Mouse (Mus musculus): ENCODE data around the gene Tmem158. TPM values are rescaled to one million over a fixed set of nuclear protein-coding genes. Genes with fewer than 3 reads are reported as not detected.

Gene Tmem158
- polyA plus RNA-seq, 1 experiment from 2014 or later: 17.5 TPM

GRCm38 (mm10) chr9:123275373-123275772 is 14.8 kb upstream of the Tmem158 start:
- Histone ChIP-seq H3K4me1 (ENCODE audit: insufficient read depth, low read depth, low read length) (no peaks in the 10 kb centered on the region), H3K4me2 (replicated peaks; ENCODE audit: low read depth, low read length) (no peak overlapping the region), H3K4me3 (ENCODE audit: low read depth, low read length) (no peak overlapping the region), H3K9me3 (ENCODE audit: low read length) (0 out of 2 replicates have a peak, but pooled peaks cover under 1% of the 10 kb centered on the region), H3K27me3 (replicated peaks; ENCODE audit: insufficient read depth, low read length) (no peaks in the 10 kb centered on the region), H3K36me3 (ENCODE audit: insufficient read depth, low read length) (no peaks in the 10 kb centered on the region), H3K27ac (ENCODE audit: low read length) (no peak overlapping the region), H3K9ac (replicated peaks; ENCODE audit: low read depth) (no peak overlapping the region)
- DNase-seq (ENCODE audit: low spot score): no peak
- no peak for ATAC-seq
- TF ChIP-seq CTCF (IDR thresholded peaks at IDR 0.05) (no peak), EP300 (IDR thresholded peaks at IDR 0.05) (no peak)
- 71% methylated on average over 2 of the region's 2 CpGs for WGBS

GRCm38 (mm10) chr9:123274674-123275073 is 14.1 kb upstream of the Tmem158 start:
- ATAC-seq (no peak), DNase-seq (ENCODE audit: low spot score) (no peak)
- 0 out of 2 replicates have a peak, but pooled peaks cover 2% of the 10 kb centered on the region for H3K9me3 ChIP-seq (ENCODE audit: low read length)
- H3K9ac ChIP-seq (replicated peaks; ENCODE audit: low read depth): no peak overlapping the region
- H3K4me2 ChIP-seq (replicated peaks; ENCODE audit: low read depth, low read length): no peak overlapping the region
- H3K27me3 ChIP-seq (replicated peaks; ENCODE audit: insufficient read depth, low read length): no peaks in the 10 kb centered on the region
- H3K36me3 ChIP-seq (ENCODE audit: insufficient read depth, low read length): no peaks in the 10 kb centered on the region
- no peak overlapping the region for H3K27ac ChIP-seq (ENCODE audit: low read length)
- no peaks in the 10 kb centered on the region for H3K4me1 ChIP-seq (ENCODE audit: insufficient read depth, low read depth, low read length)
- 47% methylated on average over 5 of the region's 5 CpGs for WGBS
- no peak overlapping the region for H3K4me3 ChIP-seq (ENCODE audit: low read depth, low read length)
- no peak for TF ChIP-seq CTCF (IDR thresholded peaks at IDR 0.05)
- TF ChIP-seq EP300 (IDR thresholded peaks at IDR 0.05): no peak

- WGBS: 21% methylated on average over 2 of the region's 2 CpGs
- H3K27me3 ChIP-seq (replicated peaks; ENCODE audit: insufficient read depth, low read length): no peaks in the 10 kb centered on the region
- TF ChIP-seq CTCF (IDR thresholded peaks at IDR 0.05): no peak
- no peak for TF ChIP-seq EP300 (IDR thresholded peaks at IDR 0.05)
These were observed 13.3 kb upstream of the Tmem158 start for GRCm38 (mm10) chr9:123273876-123274275.

GRCm38 (mm10) chr9:123271552-123271951 is 11.0 kb upstream of the Tmem158 start:
- TF ChIP-seq CTCF (IDR thresholded peaks at IDR 0.05) (no peak), EP300 (IDR thresholded peaks at IDR 0.05) (no peak)
- H3K9me3 ChIP-seq (ENCODE audit: low read length): 0 out of 2 replicates have a peak, but pooled peaks cover 2% of the 10 kb centered on the region
- 44% methylated on average over 4 of the region's 4 CpGs for WGBS
- H3K4me3 ChIP-seq (ENCODE audit: low read depth, low read length): no peak overlapping the region
- H3K9ac ChIP-seq (replicated peaks; ENCODE audit: low read depth): no peak overlapping the region
- no peaks in the 10 kb centered on the region for H3K36me3 ChIP-seq (ENCODE audit: insufficient read depth, low read length)
- H3K4me1 ChIP-seq (ENCODE audit: insufficient read depth, low read depth, low read length): no peaks in the 10 kb centered on the region
- no peak for ATAC-seq
- no peak overlapping the region for H3K27ac ChIP-seq (ENCODE audit: low read length)
- H3K27me3 ChIP-seq (replicated peaks; ENCODE audit: insufficient read depth, low read length): no peaks in the 10 kb centered on the region
- H3K4me2 ChIP-seq (replicated peaks; ENCODE audit: low read depth, low read length): no peak overlapping the region
- DNase-seq (ENCODE audit: low spot score): no peak

More at GRCm38 (mm10) chr9:123273876-123274275, 13.3 kb upstream of the Tmem158 start:
- DNase-seq (ENCODE audit: low spot score): no peak
- no peak overlapping the region for H3K4me3 ChIP-seq (ENCODE audit: low read depth, low read length)
- no peak overlapping the region for H3K9ac ChIP-seq (replicated peaks; ENCODE audit: low read depth)
- no peak overlapping the region for H3K27ac ChIP-seq (ENCODE audit: low read length)
- no peak for ATAC-seq
- no peak overlapping the region for H3K4me2 ChIP-seq (replicated peaks; ENCODE audit: low read depth, low read length)
- no peaks in the 10 kb centered on the region for H3K4me1 ChIP-seq (ENCODE audit: insufficient read depth, low read depth, low read length)
- H3K36me3 ChIP-seq (ENCODE audit: insufficient read depth, low read length): no peaks in the 10 kb centered on the region
- 0 out of 2 replicates have a peak, but pooled peaks cover 2% of the 10 kb centered on the region for H3K9me3 ChIP-seq (ENCODE audit: low read length)

- DNase-seq (ENCODE audit: low spot score) (no peak), ATAC-seq (no peak)
- no peak overlapping the region for H3K9ac ChIP-seq (replicated peaks; ENCODE audit: low read depth)
- no peaks in the 10 kb centered on the region for H3K27me3 ChIP-seq (replicated peaks; ENCODE audit: insufficient read depth, low read length)
- no peaks in the 10 kb centered on the region for H3K4me1 ChIP-seq (ENCODE audit: insufficient read depth, low read depth, low read length)
- TF ChIP-seq EP300 (IDR thresholded peaks at IDR 0.05) (no peak), CTCF (IDR thresholded peaks at IDR 0.05) (no peak)
- no peak overlapping the region for H3K27ac ChIP-seq (ENCODE audit: low read length)
- H3K9me3 ChIP-seq (ENCODE audit: low read length): 0 out of 2 replicates have a peak, but pooled peaks cover 2% of the 10 kb centered on the region
- H3K36me3 ChIP-seq (ENCODE audit: insufficient read depth, low read length): no peaks in the 10 kb centered on the region
- WGBS: 79% methylated on average over 2 of the region's 2 CpGs
- no peak overlapping the region for H3K4me2 ChIP-seq (replicated peaks; ENCODE audit: low read depth, low read length)
- no peak overlapping the region for H3K4me3 ChIP-seq (ENCODE audit: low read depth, low read length)
These were observed 9.5 kb upstream of the Tmem158 start for GRCm38 (mm10) chr9:123269906-123270558.

GRCm38 (mm10) chr9:123259896-123260610 is 511 bp downstream of the Tmem158 start:
- peak; percentile 88 for DNase-seq (ENCODE audit: low spot score)
- under 1% methylated on average over 68 of the region's 92 CpGs for WGBS
- Histone ChIP-seq H3K27me3 (replicated peaks; ENCODE audit: insufficient read depth, low read length) (no peaks in the 10 kb centered on the region), H3K27ac (ENCODE audit: low read length) (peak overlapping the region; percentile 26; the same call in 1 of the 2 replicates), H3K4me3 (ENCODE audit: low read depth, low read length) (peak overlapping the region; percentile 64), H3K36me3 (ENCODE audit: insufficient read depth, low read length) (no peaks in the 10 kb centered on the region), H3K4me2 (replicated peaks; ENCODE audit: low read depth, low read length) (peak overlapping the region; percentile 98), H3K4me1 (ENCODE audit: insufficient read depth, low read depth, low read length) (0 out of 2 replicates have a peak, but pooled peaks cover 3% of the 10 kb centered on the region), H3K9ac (replicated peaks; ENCODE audit: low read depth) (peak overlapping the region; percentile 32; the same call in 1 of the 2 replicates), H3K9me3 (ENCODE audit: low read length) (no peaks in the 10 kb centered on the region)
- ATAC-seq: peak; percentile 87
- no peak for TF ChIP-seq EP300 (IDR thresholded peaks at IDR 0.05)
- no peak for TF ChIP-seq CTCF (IDR thresholded peaks at IDR 0.05)
